Mouse (Mus musculus): ENCODE results near the gene Stat5b. TPM values are rescaled to one million over a fixed set of nuclear protein-coding genes. Genes with fewer than 3 reads are reported as not detected.

The Stat5b gene
- polyA plus RNA-seq, 1 experiment from 2014 or later = 11.4 TPM

DNA sequence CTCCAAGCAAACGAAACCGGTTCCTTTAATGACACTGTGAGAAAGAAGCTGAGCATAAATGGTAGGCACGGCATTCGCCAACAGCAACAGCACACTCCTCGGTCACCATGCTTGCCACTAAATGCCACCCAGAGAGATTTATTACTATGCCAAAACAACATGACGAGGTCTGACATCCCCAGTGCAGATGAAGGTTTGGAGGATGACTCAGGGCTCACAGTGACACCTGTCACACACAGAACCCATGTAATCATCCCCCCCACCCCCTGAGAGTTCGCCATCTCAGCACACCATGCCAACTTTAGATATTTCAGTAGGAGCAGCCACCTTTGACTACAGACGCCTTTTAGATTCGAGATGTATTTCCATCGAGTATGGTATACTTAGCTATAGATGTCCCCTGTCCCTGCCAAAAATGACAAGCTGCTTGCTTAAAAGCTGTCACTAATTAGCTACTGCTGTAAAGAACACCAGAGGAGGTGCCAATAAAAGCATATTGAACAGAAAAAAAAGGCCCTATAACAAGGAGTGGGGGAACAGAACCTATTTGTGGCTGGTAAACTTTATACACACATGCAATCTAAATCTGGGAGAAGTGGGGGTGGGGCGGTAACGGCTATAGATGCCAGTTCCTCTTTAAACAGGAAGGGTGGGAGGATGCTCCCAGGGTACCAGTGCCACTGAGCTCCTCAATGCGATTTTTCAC, 24.2 kb downstream of the Stat5b start:
- DNase-seq (ENCODE audit: low spot score) (peak; percentile 86), ATAC-seq (peak; percentile 79)
- Histone ChIP-seq H3K4me1 (ENCODE audit: control insufficient read depth, insufficient read depth, low read length) (no peaks in the 10 kb centered on the region), H3K27ac (ENCODE audit: low read depth, low read length) (no peak overlapping the region), H3K4me2 (ENCODE audit: low read length) (no peak overlapping the region), H3K4me3 (ENCODE audit: low read depth, low read length) (no peak overlapping the region), H3K36me3 (ENCODE audit: control insufficient read depth, insufficient read depth, low read length) (no peaks in the 10 kb centered on the region), H3K27me3 (replicated peaks; ENCODE audit: control insufficient read depth, insufficient read depth, low read length) (no peaks in the 10 kb centered on the region), H3K9me3 (replicated peaks; ENCODE audit: control insufficient read depth, low read length) (no peaks in the 10 kb centered on the region), H3K9ac (ENCODE audit: low read length) (no peak overlapping the region)
- 49% methylated on average over 13 of the region's 13 CpGs for WGBS

DNA sequence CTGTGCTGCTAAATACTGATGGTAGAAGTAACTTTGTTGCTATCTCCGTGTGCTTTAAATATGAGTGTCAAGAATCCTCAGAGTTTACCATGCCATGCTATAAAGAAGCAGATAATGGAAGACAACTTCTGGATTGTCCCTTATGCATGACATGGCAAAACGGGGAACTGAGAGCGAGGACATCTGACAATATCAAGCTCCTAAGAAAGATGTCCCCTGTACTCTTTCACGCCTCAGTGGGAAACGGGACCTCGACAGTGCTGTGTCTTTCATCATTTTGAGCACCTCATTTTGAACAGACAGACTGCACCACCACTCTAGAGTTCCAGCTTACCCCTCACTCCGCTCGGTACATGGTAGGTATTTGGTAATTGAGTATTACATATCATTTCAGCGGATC, 25.1 kb downstream of the Stat5b start:
- H3K9ac ChIP-seq (ENCODE audit: low read length) = no peak overlapping the region
- 72% methylated on average over 9 of the region's 9 CpGs for WGBS
- no peaks in the 10 kb centered on the region for H3K9me3 ChIP-seq (replicated peaks; ENCODE audit: control insufficient read depth, low read length)
- DNase-seq (ENCODE audit: low spot score) (no peak), ATAC-seq (no peak)
- H3K36me3 ChIP-seq (ENCODE audit: control insufficient read depth, insufficient read depth, low read length) = no peaks in the 10 kb centered on the region
- H3K4me2 ChIP-seq (ENCODE audit: low read length) = no peak overlapping the region
- H3K4me1 ChIP-seq (ENCODE audit: control insufficient read depth, insufficient read depth, low read length) = no peaks in the 10 kb centered on the region
- H3K4me3 ChIP-seq (ENCODE audit: low read depth, low read length) = no peak overlapping the region
- H3K27me3 ChIP-seq (replicated peaks; ENCODE audit: control insufficient read depth, insufficient read depth, low read length) = no peaks in the 10 kb centered on the region
- no peak overlapping the region for H3K27ac ChIP-seq (ENCODE audit: low read depth, low read length)

DNA sequence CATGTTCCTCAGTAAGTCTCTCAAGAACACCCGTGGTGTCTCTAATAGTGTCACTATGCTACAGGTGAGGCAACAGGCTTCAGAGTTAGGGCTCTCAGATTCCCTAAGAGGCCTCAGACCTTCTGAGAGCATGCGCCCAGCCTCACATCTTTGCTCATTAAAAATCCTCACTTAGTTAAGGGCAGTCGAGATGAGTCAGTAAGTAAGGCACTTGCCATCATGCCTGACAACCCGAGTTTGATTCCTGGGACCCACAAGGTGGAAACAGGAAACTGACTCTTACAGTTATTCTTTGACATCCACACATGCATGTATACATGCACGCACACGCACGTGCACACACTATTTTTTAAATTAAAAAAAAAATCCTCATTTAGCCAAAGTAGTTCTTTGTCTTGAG, 26.0 kb downstream of the Stat5b start:
- Histone ChIP-seq H3K9me3 (replicated peaks; ENCODE audit: control insufficient read depth, low read length) (no peaks in the 10 kb centered on the region), H3K4me3 (ENCODE audit: low read depth, low read length) (no peak overlapping the region), H3K36me3 (ENCODE audit: control insufficient read depth, insufficient read depth, low read length) (no peaks in the 10 kb centered on the region), H3K9ac (ENCODE audit: low read length) (no peak overlapping the region), H3K27ac (ENCODE audit: low read depth, low read length) (no peak overlapping the region), H3K27me3 (replicated peaks; ENCODE audit: control insufficient read depth, insufficient read depth, low read length) (no peaks in the 10 kb centered on the region), H3K4me2 (ENCODE audit: low read length) (no peak overlapping the region), H3K4me1 (ENCODE audit: control insufficient read depth, insufficient read depth, low read length) (no peaks in the 10 kb centered on the region)
- ATAC-seq (no peak), DNase-seq (ENCODE audit: low spot score) (no peak)
- WGBS = 81% methylated on average over 7 of the region's 7 CpGs

DNA sequence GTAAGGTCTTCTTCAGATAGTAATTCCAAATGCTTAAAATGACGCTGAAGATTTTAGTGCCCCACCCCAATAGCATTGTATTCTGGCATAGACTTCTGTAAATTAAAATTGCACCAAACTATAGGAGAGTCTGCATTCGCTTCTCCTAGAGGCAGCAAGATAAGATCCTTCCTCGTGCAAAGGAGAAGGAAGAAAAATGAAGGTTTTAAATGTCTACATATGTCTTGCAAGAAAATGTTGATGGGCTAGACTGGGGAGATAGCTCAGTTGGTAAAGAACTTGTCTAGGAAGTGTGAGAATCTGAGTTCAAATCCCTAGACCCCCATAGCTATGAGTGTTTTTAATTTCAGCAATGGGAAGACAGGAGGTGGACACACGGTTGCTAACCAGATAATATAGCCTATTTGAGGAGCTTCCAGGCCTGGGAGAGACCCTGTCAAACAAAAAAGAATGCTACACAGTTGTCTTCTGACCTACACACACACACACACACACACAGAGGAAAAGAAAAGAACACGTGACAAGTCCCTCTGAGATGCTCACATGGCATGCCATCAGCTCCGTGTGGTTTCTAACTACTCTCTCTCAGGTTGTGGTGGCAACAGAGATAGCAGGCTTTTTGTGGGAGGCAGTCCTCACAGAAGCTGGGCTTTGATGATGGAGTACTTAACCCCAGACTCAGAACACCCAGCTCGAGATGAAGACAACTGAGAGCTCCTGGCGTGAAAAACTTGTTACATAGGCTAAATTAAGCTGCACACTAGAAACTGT, 26.8 kb downstream of the Stat5b start:
- Histone ChIP-seq H3K27me3 (replicated peaks; ENCODE audit: control insufficient read depth, insufficient read depth, low read length) (no peaks in the 10 kb centered on the region), H3K9me3 (replicated peaks; ENCODE audit: control insufficient read depth, low read length) (no peaks in the 10 kb centered on the region), H3K4me3 (ENCODE audit: low read depth, low read length) (no peak overlapping the region), H3K36me3 (ENCODE audit: control insufficient read depth, insufficient read depth, low read length) (no peaks in the 10 kb centered on the region), H3K4me2 (ENCODE audit: low read length) (no peak overlapping the region), H3K27ac (ENCODE audit: low read depth, low read length) (no peak overlapping the region), H3K9ac (ENCODE audit: low read length) (no peak overlapping the region), H3K4me1 (ENCODE audit: control insufficient read depth, insufficient read depth, low read length) (no peaks in the 10 kb centered on the region)
- DNase-seq (ENCODE audit: low spot score) (no peak), ATAC-seq (no peak)
- WGBS = 74% methylated on average over 8 of the region's 8 CpGs

DNA sequence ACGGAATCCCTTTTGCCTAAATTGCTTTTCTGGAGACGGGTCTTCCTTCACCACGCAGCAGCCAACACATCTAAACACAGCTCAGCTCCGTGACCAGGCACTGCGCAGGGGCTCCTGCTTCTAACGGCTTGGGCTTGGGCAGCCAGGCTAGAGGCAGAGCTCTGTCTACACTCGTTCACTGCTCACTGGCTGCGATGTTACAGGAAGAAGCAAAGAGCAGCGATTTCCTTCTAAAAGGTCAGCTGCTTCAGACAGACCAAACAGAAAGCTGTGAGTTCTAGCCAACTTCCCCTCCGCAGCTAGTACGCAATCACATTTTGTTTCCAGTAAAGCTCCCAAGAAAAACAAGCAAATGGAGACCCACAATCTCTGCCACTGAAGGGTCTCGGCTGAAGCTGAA, 28.2 kb downstream of the Stat5b start:
- Histone ChIP-seq H3K9ac (ENCODE audit: low read length) (no peak overlapping the region), H3K36me3 (ENCODE audit: control insufficient read depth, insufficient read depth, low read length) (no peaks in the 10 kb centered on the region), H3K4me1 (ENCODE audit: control insufficient read depth, insufficient read depth, low read length) (no peaks in the 10 kb centered on the region), H3K4me3 (ENCODE audit: low read depth, low read length) (no peak overlapping the region), H3K9me3 (replicated peaks; ENCODE audit: control insufficient read depth, low read length) (no peaks in the 10 kb centered on the region), H3K27ac (ENCODE audit: low read depth, low read length) (no peak overlapping the region), H3K4me2 (ENCODE audit: low read length) (no peak overlapping the region), H3K27me3 (replicated peaks; ENCODE audit: control insufficient read depth, insufficient read depth, low read length) (no peaks in the 10 kb centered on the region)
- ATAC-seq (no peak), DNase-seq (ENCODE audit: low spot score) (no peak)
- 85% methylated on average over 12 of the region's 12 CpGs for WGBS

DNA sequence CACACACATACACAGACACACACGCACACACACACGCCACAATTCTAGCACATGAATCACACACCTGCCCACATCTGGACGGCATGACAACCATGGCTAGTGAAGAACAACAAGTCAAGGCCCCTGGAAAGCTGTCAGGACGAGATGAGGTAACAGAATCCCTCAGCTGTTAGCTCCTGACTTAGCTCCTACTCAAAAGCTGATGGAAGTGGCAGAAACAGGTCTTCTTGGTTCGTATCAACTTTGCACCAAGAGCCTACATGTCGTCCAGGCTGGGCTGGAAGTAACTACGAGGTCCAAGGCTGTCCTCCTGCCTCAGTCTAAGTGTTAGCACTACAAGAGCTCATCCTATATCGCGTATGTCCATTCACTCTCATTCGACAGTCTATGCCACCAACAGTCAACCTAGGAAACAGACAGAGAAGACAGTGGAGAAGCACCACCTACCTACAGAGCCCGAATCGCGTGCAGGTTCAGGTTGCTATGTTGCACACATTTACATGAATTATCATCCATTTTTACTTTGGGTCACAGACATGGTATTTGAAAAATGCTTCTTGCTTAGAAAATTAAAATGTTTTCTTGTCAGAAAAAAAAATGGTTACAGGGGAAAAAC, 28.8 kb downstream of the Stat5b start:
- no peaks in the 10 kb centered on the region for H3K9me3 ChIP-seq (replicated peaks; ENCODE audit: control insufficient read depth, low read length)
- 93% methylated on average over 13 of the region's 13 CpGs for WGBS
- peaks cover 2% of the 10 kb centered on the region; the same call in 1 of the 2 replicates for H3K4me1 ChIP-seq (ENCODE audit: control insufficient read depth, insufficient read depth, low read length)
- H3K4me2 ChIP-seq (ENCODE audit: low read length) = no peak overlapping the region
- H3K27ac ChIP-seq (ENCODE audit: low read depth, low read length) = no peak overlapping the region
- no peak overlapping the region for H3K9ac ChIP-seq (ENCODE audit: low read length)
- H3K4me3 ChIP-seq (ENCODE audit: low read depth, low read length) = no peak overlapping the region
- H3K36me3 ChIP-seq (ENCODE audit: control insufficient read depth, insufficient read depth, low read length) = no peaks in the 10 kb centered on the region
- ATAC-seq = no peak
- DNase-seq (ENCODE audit: low spot score) = no peak
- no peaks in the 10 kb centered on the region for H3K27me3 ChIP-seq (replicated peaks; ENCODE audit: control insufficient read depth, insufficient read depth, low read length)

DNA sequence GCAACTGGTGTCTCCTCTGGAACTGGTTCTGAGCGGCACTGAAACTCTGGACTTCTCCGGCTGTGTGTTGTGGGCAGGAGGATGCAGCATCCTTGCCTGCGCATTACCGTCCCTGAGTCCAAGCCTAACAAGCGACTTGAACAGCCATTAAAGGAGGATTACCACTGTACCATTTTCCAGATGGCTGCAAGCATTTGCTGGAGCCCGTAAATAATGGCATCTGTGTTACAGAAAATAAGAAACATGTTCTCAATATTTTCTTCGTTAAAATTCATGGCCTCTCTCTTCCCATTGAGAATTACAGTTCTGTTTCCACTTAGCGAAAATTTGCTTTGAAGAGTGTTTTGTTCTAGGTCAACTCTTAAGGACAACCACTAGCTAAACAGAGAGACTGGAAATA, 30.5 kb downstream of the Stat5b start:
- DNase-seq (ENCODE audit: low spot score) = peak; percentile 30
- H3K27ac ChIP-seq (ENCODE audit: low read depth, low read length) = no peak overlapping the region
- H3K36me3 ChIP-seq (ENCODE audit: control insufficient read depth, insufficient read depth, low read length) = no peaks in the 10 kb centered on the region
- H3K9me3 ChIP-seq (replicated peaks; ENCODE audit: control insufficient read depth, low read length) = no peaks in the 10 kb centered on the region
- no peak overlapping the region for H3K4me2 ChIP-seq (ENCODE audit: low read length)
- no peak overlapping the region for H3K9ac ChIP-seq (ENCODE audit: low read length)
- H3K27me3 ChIP-seq (replicated peaks; ENCODE audit: control insufficient read depth, insufficient read depth, low read length) = no peaks in the 10 kb centered on the region
- peaks cover 3% of the 10 kb centered on the region; the same call in 1 of the 2 replicates for H3K4me1 ChIP-seq (ENCODE audit: control insufficient read depth, insufficient read depth, low read length)
- WGBS = 47% methylated on average over 8 of the region's 8 CpGs
- no peak overlapping the region for H3K4me3 ChIP-seq (ENCODE audit: low read depth, low read length)
- no peak for ATAC-seq

DNA sequence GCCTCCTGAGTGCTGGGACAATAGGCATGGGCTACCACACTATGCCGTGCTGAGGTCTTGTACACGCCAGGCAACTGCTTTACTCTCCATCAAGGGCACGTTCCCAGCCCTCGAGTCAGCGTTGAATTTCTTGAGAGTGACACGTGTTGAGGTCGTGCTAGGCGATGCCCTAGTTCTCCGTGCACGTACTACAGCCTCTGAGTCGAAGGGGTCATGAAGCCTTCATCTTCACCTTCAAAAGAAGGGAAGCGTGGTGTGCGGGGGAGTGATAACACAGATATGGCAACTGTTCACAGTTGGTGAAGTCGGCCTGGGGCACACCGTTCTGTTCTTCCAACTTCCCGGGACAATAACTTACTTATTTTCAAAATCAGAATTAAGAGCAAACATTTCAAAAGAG, 30.9 kb downstream of the Stat5b start:
- DNase-seq (ENCODE audit: low spot score) (no peak), ATAC-seq (no peak)
- Histone ChIP-seq H3K27me3 (replicated peaks; ENCODE audit: control insufficient read depth, insufficient read depth, low read length) (no peaks in the 10 kb centered on the region), H3K4me2 (ENCODE audit: low read length) (no peak overlapping the region), H3K9ac (ENCODE audit: low read length) (no peak overlapping the region), H3K4me3 (ENCODE audit: low read depth, low read length) (no peak overlapping the region), H3K9me3 (replicated peaks; ENCODE audit: control insufficient read depth, low read length) (no peaks in the 10 kb centered on the region), H3K4me1 (ENCODE audit: control insufficient read depth, insufficient read depth, low read length) (peaks cover 3% of the 10 kb centered on the region; the same call in 1 of the 2 replicates), H3K36me3 (ENCODE audit: control insufficient read depth, insufficient read depth, low read length) (no peaks in the 10 kb centered on the region), H3K27ac (ENCODE audit: low read depth, low read length) (no peak overlapping the region)
- WGBS = 91% methylated on average over 16 of the region's 16 CpGs

DNA sequence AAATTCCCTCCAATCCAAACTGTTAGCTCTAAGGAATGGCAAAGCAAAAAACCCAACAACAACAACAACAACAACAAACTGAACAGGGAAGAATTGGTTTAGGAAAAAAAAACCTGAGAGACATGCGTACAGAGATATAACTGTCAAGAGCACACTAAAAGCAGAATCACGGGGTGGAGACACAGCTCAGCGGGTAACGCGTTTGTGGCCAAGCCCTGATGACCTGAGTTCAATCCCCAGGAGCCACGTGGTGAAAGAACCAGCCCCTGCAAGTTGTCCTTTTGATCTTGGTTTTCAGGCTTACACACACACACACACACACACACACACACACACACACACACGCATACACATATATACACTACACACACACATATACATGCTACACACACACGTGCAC, 31.5 kb downstream of the Stat5b start:
- no peak overlapping the region for H3K9ac ChIP-seq (ENCODE audit: low read length)
- H3K4me1 ChIP-seq (ENCODE audit: control insufficient read depth, insufficient read depth, low read length) = peaks cover 3% of the 10 kb centered on the region; the same call in 1 of the 2 replicates
- DNase-seq (ENCODE audit: low spot score) = no peak
- H3K4me3 ChIP-seq (ENCODE audit: low read depth, low read length) = no peak overlapping the region
- no peaks in the 10 kb centered on the region for H3K9me3 ChIP-seq (replicated peaks; ENCODE audit: control insufficient read depth, low read length)
- H3K36me3 ChIP-seq (ENCODE audit: control insufficient read depth, insufficient read depth, low read length) = no peaks in the 10 kb centered on the region
- H3K4me2 ChIP-seq (ENCODE audit: low read length) = no peak overlapping the region
- no peak for ATAC-seq
- 87% methylated on average over 8 of the region's 8 CpGs for WGBS
- H3K27ac ChIP-seq (ENCODE audit: low read depth, low read length) = no peak overlapping the region
- no peaks in the 10 kb centered on the region for H3K27me3 ChIP-seq (replicated peaks; ENCODE audit: control insufficient read depth, insufficient read depth, low read length)
